Mouse (Mus musculus) hindbrain, embryonic 11.5 days (tissue): ENCODE results near the gene Vac14. TPM values are rescaled to one million over a fixed set of nuclear protein-coding genes. Genes with fewer than 3 reads are reported as not detected.

Source experiments
- ATAC-seq: fragments of 200-750 bp; cut with Nextera tagmentation; 2 replicates; pipeline ENCODE4 v1.8.0; 2017; ENCODE audit warnings: mild to moderate bottlenecking, moderate TSS enrichment, moderate library complexity; ENCODE audit not compliant: low FRiP score
- DNase-seq: peaks from one replicate; pipeline ENCODE4 v3.0.0-alpha.2; 2015; ENCODE audit warnings: low spot score
- H3K27ac ChIP-seq: fragments of 300-500 bp; sonication (generic); 2 replicates; pipeline ENCODE4 v1.5.1; 2014; ENCODE audit warnings: mild to moderate bottlenecking, low read depth, low read length
- H3K27me3 ChIP-seq: fragments of 300-500 bp; sonication (generic); 2 replicates; pipeline ENCODE4 v1.6.1; 2014; ENCODE audit warnings: mild to moderate bottlenecking, low read length, moderate library complexity, mixed read lengths; ENCODE audit not compliant: control insufficient read depth, insufficient read depth
- H3K36me3 ChIP-seq: fragments of 300-500 bp; sonication (generic); 2 replicates; pipeline ENCODE4 v1.6.1; 2014; ENCODE audit warnings: mild to moderate bottlenecking, low read length, moderate library complexity, mixed read lengths; ENCODE audit not compliant: control insufficient read depth, insufficient read depth
- H3K4me1 ChIP-seq: fragments of 300-500 bp; sonication (generic); replicated peaks from 2 replicates; pipeline ENCODE4 v1.6.1; 2014; ENCODE audit warnings: low read length, mixed read lengths; ENCODE audit not compliant: control insufficient read depth, insufficient read depth
- H3K4me2 ChIP-seq: fragments of 300-500 bp; sonication (generic); replicated peaks from 2 replicates; pipeline ENCODE4 v1.6.1; 2014; ENCODE audit warnings: mild to moderate bottlenecking, low read depth, low read length
- H3K4me3 ChIP-seq: fragments of 300-500 bp; sonication (generic); 2 replicates; pipeline ENCODE4 v1.5.1; 2014; ENCODE audit warnings: low read depth, low read length
- H3K9ac ChIP-seq: fragments of 300-500 bp; sonication (generic); 2 replicates; pipeline ENCODE4 v1.6.1; 2014; ENCODE audit warnings: low read depth, low read length
- H3K9me3 ChIP-seq: fragments of 300-500 bp; sonication (generic); 2 replicates; pipeline ENCODE4 v1.6.1; 2016; ENCODE audit warnings: low read length; ENCODE audit not compliant: control insufficient read depth
- WGBS: fragments of 180-500 bp; shearing (Covaris S2); extraction: QIAGEN DNeasy Blood & Tissue Kit; methylation state at CpG from one replicate; pipeline ENCODE4 v1.1.7; 2014; 5-methylcytosine and 5-hydroxymethylcytosine counted together
- polyA plus RNA-seq: library from polyadenylated mRNA; unstranded; fragments of >200 nt; fragmentation: Nextera tagmentation; extraction: Ambion mirVana; gene quantifications from 2 replicates; pipeline ENCODE4 v1.2.1, GENCODE M21; 2014

Vac14 gene
- polyA plus RNA-seq, 1 experiment from 2014 or later: 35.3 TPM

- H3K27ac ChIP-seq: no peak overlapping the region
- no peak overlapping the region for H3K4me2 ChIP-seq
- no peaks in the 10 kb centered on the region for H3K4me1 ChIP-seq
- H3K9me3 ChIP-seq: no peaks in the 10 kb centered on the region
- no peak overlapping the region for H3K9ac ChIP-seq
- DNase-seq: no peak
- peaks cover 18% of the 10 kb centered on the region for H3K36me3 ChIP-seq
- WGBS: 92% methylated on average over 8 of the region's 8 CpGs
- ATAC-seq: no peak
- H3K27me3 ChIP-seq: no peaks in the 10 kb centered on the region
- H3K4me3 ChIP-seq: no peak overlapping the region
Observed at GRCm38 (mm10) chr8:110733036-110733435, 114.7 kb downstream of the Vac14 start.

- WGBS: 91% methylated on average over 28 of the region's 35 CpGs
- DNase-seq (no peak), ATAC-seq (no peak)
- no peak overlapping the region for H3K27ac ChIP-seq
- H3K4me3 ChIP-seq: no peak overlapping the region
- H3K4me1 ChIP-seq: no peaks in the 10 kb centered on the region
- no peaks in the 10 kb centered on the region for H3K9me3 ChIP-seq
- no peak overlapping the region for H3K4me2 ChIP-seq
- no peaks in the 10 kb centered on the region for H3K27me3 ChIP-seq
- no peak overlapping the region for H3K9ac ChIP-seq
- peaks cover 4% of the 10 kb centered on the region; the same call in 1 of the 2 replicates for H3K36me3 ChIP-seq
Observed at GRCm38 (mm10) chr8:110738591-110739195, 120.3 kb downstream of the Vac14 start.

GRCm38 (mm10) chr8:110740629-110741175, 122.3 kb downstream of the Vac14 start:
- Histone ChIP-seq H3K4me3 (no peak overlapping the region), H3K4me1 (no peaks in the 10 kb centered on the region), H3K9me3 (no peaks in the 10 kb centered on the region), H3K9ac (no peak overlapping the region), H3K27ac (no peak overlapping the region), H3K36me3 (peaks cover 2% of the 10 kb centered on the region; the same call in 1 of the 2 replicates), H3K4me2 (no peak overlapping the region), H3K27me3 (no peaks in the 10 kb centered on the region)
- WGBS: 91% methylated on average over 5 of the region's 5 CpGs
- no peak for ATAC-seq
- no peak for DNase-seq

- Histone ChIP-seq H3K36me3 (no peaks in the 10 kb centered on the region; the same call in 1 of the 2 replicates), H3K4me1 (no peaks in the 10 kb centered on the region), H3K4me3 (no peak overlapping the region), H3K27ac (no peak overlapping the region), H3K9me3 (no peaks in the 10 kb centered on the region), H3K9ac (no peak overlapping the region), H3K27me3 (no peaks in the 10 kb centered on the region), H3K4me2 (no peak overlapping the region)
- DNase-seq (no peak), ATAC-seq (no peak)
- 78% methylated on average over 15 of the region's 15 CpGs for WGBS
Observed at GRCm38 (mm10) chr8:110741816-110742451, 123.5 kb downstream of the Vac14 start.

GRCm38 (mm10) chr8:110742452-110742818, 124.0 kb downstream of the Vac14 start:
- DNase-seq: no peak
- Histone ChIP-seq H3K4me2 (no peak overlapping the region), H3K4me3 (no peak overlapping the region), H3K9me3 (no peaks in the 10 kb centered on the region), H3K27ac (no peak overlapping the region), H3K9ac (no peak overlapping the region), H3K36me3 (no peaks in the 10 kb centered on the region; the same call in 1 of the 2 replicates), H3K4me1 (no peaks in the 10 kb centered on the region), H3K27me3 (no peaks in the 10 kb centered on the region)
- ATAC-seq: no peak
- 87% methylated on average over 5 of the region's 5 CpGs for WGBS

- ATAC-seq (no peak), DNase-seq (no peak)
- Histone ChIP-seq H3K4me1 (no peaks in the 10 kb centered on the region), H3K27me3 (no peaks in the 10 kb centered on the region), H3K36me3 (no peaks in the 10 kb centered on the region), H3K4me3 (no peak overlapping the region), H3K27ac (no peak overlapping the region), H3K9ac (no peak overlapping the region), H3K4me2 (no peak overlapping the region), H3K9me3 (no peaks in the 10 kb centered on the region)
- WGBS: 92% methylated on average over 10 of the region's 10 CpGs
Observed at GRCm38 (mm10) chr8:110745162-110745561, 126.8 kb downstream of the Vac14 start.

GRCm38 (mm10) chr8:110746661-110747060, 128.3 kb downstream of the Vac14 start:
- Histone ChIP-seq H3K4me1 (no peaks in the 10 kb centered on the region), H3K27ac (no peak overlapping the region), H3K27me3 (no peaks in the 10 kb centered on the region), H3K9ac (no peak overlapping the region), H3K9me3 (no peaks in the 10 kb centered on the region), H3K4me2 (no peak overlapping the region), H3K4me3 (no peak overlapping the region), H3K36me3 (no peaks in the 10 kb centered on the region)
- DNase-seq (no peak), ATAC-seq (no peak)
- WGBS: 61% methylated on average over 9 of the region's 9 CpGs

DNA sequence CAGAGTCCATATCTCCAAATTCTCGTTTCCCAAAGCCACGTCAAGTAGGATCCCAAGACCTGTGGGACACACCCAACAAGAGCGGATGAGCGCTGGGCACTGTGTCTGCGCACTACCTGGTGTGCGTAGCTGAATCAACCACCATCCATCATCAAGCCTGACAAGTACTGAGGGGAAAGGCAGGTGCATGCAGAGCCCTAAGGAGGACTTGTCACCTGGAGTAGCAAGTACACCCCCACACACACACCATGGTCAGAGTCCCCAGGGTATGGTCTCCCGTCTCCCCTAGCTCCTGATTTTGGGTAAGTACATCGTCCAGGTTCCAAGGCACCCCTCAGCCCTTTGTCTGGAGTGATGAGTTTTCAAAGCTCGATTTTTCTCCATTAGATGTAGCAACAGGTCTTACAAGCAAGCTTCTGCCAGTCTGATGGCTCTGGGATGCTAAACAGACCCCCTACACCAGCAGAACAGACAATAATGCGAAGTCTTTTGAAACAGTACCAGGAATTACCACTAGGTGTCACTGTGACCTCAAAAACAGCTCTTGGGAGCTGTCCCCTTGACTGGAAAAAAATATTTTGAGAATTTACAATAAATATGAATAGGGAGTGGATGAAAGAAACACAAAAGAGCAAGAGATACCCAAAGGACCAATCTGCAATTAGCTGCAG, 131.2 kb downstream of the Vac14 start:
- no peak overlapping the region; the same call in 1 of the 2 replicates for H3K9ac ChIP-seq
- ATAC-seq: peak; percentile 30; the same call in 1 of the 2 replicates
- H3K4me2 ChIP-seq: no peak overlapping the region
- H3K4me1 ChIP-seq: no peaks in the 10 kb centered on the region
- H3K27me3 ChIP-seq: no peaks in the 10 kb centered on the region
- no peaks in the 10 kb centered on the region for H3K9me3 ChIP-seq
- 58% methylated on average over 10 of the region's 10 CpGs for WGBS
- H3K36me3 ChIP-seq: no peaks in the 10 kb centered on the region
- H3K27ac ChIP-seq: no peak overlapping the region
- peak; percentile 86 for DNase-seq
- no peak overlapping the region for H3K4me3 ChIP-seq
